Mouse (Mus musculus) liver, embryonic 14.5 days (tissue): Measurements from ENCODE around the gene Mad2l2.

ENCODE experiments used
- CTCF ChIP-seq: IDR thresholded peaks from 2 replicates; pipeline ENCODE4 v1.5.1; 2016; ENCODE audit warnings: antibody characterized with exemption, low read depth, control low read depth
- EP300 ChIP-seq: IDR thresholded peaks from 2 replicates; pipeline ENCODE4 v1.6.1; 2016; ENCODE audit warnings: antibody characterized with exemption, low read depth

DNA sequence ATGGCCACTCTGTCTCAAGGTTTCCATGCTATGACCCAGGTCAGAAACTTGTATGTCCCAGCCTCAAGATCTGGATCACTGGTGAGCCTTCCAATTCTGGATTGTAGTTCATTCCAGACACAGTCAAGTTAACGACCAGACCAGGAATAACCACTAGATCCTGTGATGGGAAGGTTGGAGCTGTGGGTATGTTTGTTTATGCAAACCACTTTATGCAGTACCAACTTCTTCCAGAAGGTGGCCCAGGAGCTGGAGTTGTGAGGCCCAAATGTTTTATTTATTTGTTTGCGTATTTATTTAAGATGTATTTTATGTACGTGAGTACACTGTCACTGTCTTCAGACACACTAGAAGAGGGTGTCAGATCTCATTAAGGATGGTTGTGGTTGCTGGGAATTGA is 24.8 kb downstream of the Mad2l2 start:
- TF ChIP-seq CTCF: peak; percentile 68
- no peak for TF ChIP-seq EP300
